Mouse (Mus musculus) embryonic facial prominence, embryonic 11.5 days (tissue): ENCODE measurements around the gene Dyrk3. TPM values are rescaled to one million over a fixed set of nuclear protein-coding genes. Genes with fewer than 3 reads are reported as not detected.

Experiments used
- ATAC-seq: fragments of 200-750 bp; cut with Nextera tagmentation; replicated peaks from 2 replicates; pipeline ENCODE4 v1.8.0; 2017; ENCODE audit warnings: low read depth; ENCODE audit not compliant: insufficient number of reproducible peaks, low FRiP score, low TSS enrichment
- DNase-seq: peaks from one replicate; pipeline ENCODE4 v3.0.0-alpha.2; 2015; ENCODE audit warnings: low spot score
- H3K27ac ChIP-seq: fragments of 300-500 bp; sonication (generic); replicated peaks from 2 replicates; pipeline ENCODE4 v1.5.1; 2014; ENCODE audit warnings: mild to moderate bottlenecking, low read depth, low read length, control low read depth
- H3K27me3 ChIP-seq: fragments of 300-500 bp; sonication (generic); 2 replicates; pipeline ENCODE4 v1.6.1; 2014; ENCODE audit warnings: mild to moderate bottlenecking, low read length, moderate library complexity, mixed read lengths; ENCODE audit not compliant: control insufficient read depth, insufficient read depth
- H3K36me3 ChIP-seq: fragments of 300-500 bp; sonication (generic); replicated peaks from 2 replicates; pipeline ENCODE4 v1.6.1; 2014; ENCODE audit warnings: low read depth, mild to moderate bottlenecking, low read length, moderate library complexity, mixed read lengths; ENCODE audit not compliant: control insufficient read depth, insufficient read depth
- H3K4me1 ChIP-seq: fragments of 300-500 bp; sonication (generic); 2 replicates; pipeline ENCODE4 v1.6.1; 2014; ENCODE audit warnings: low read length, mixed read lengths; ENCODE audit not compliant: control insufficient read depth, insufficient read depth
- H3K4me2 ChIP-seq: fragments of 300-500 bp; sonication (generic); 2 replicates; pipeline ENCODE4 v1.6.1; 2014; ENCODE audit warnings: low read depth, mild to moderate bottlenecking, control low read depth, low read length, moderate library complexity
- H3K4me3 ChIP-seq: fragments of 300-500 bp; sonication (generic); 2 replicates; pipeline ENCODE4 v1.5.1; 2014; ENCODE audit warnings: low read depth, low read length, control low read depth
- H3K9ac ChIP-seq: fragments of 300-500 bp; sonication (generic); replicated peaks from 2 replicates; pipeline ENCODE4 v1.6.1; 2014; ENCODE audit warnings: mild to moderate bottlenecking, control low read depth, low read length
- H3K9me3 ChIP-seq: fragments of 300-500 bp; sonication (generic); replicated peaks from 2 replicates; pipeline ENCODE4 v1.6.1; 2016; ENCODE audit warnings: mild to moderate bottlenecking, low read length, inconsistent platforms, mixed read lengths; ENCODE audit not compliant: control insufficient read depth
- WGBS: fragments of 180-500 bp; shearing (Covaris S2); extraction: QIAGEN DNeasy Blood & Tissue Kit; methylation state at CpG from one replicate; pipeline ENCODE4 v1.1.7; 2014; 5-methylcytosine and 5-hydroxymethylcytosine counted together
- polyA plus RNA-seq: library from polyadenylated mRNA; unstranded; fragments of >200 nt; fragmentation: Nextera tagmentation; extraction: Ambion mirVana; gene quantifications from 2 replicates; pipeline ENCODE4 v1.2.1, GENCODE M21; 2014

The Dyrk3 gene
- polyA plus RNA-seq, 1 experiment from 2014 or later, result 6.5 TPM

GRCm38 (mm10) chr1:131091481-131091880 is 46.7 kb downstream of the Dyrk3 start:
- no peak overlapping the region for H3K4me2 ChIP-seq
- 82% methylated on average over 3 of the region's 3 CpGs for WGBS
- no peaks in the 10 kb centered on the region for H3K27me3 ChIP-seq
- H3K9me3 ChIP-seq, result no peaks in the 10 kb centered on the region
- no peak overlapping the region for H3K9ac ChIP-seq
- no peak overlapping the region for H3K4me3 ChIP-seq
- no peaks in the 10 kb centered on the region for H3K36me3 ChIP-seq
- no peak overlapping the region for H3K27ac ChIP-seq
- H3K4me1 ChIP-seq, result peaks cover 2% of the 10 kb centered on the region; the same call in 1 of the 2 replicates
- ATAC-seq (no peak), DNase-seq (no peak)

- no peak for DNase-seq
- Histone ChIP-seq H3K36me3 (no peaks in the 10 kb centered on the region), H3K27me3 (no peaks in the 10 kb centered on the region), H3K9me3 (no peaks in the 10 kb centered on the region), H3K4me2 (no peak overlapping the region), H3K27ac (no peak overlapping the region), H3K4me1 (peaks cover under 1% of the 10 kb centered on the region; the same call in 1 of the 2 replicates), H3K9ac (no peak overlapping the region), H3K4me3 (no peak overlapping the region)
- ATAC-seq, result no peak
- WGBS, result 76% methylated on average over 4 of the region's 4 CpGs
Observed at GRCm38 (mm10) chr1:131090877-131091276, 47.3 kb downstream of the Dyrk3 start.

- Histone ChIP-seq H3K4me3 (no peak overlapping the region), H3K4me2 (no peak overlapping the region), H3K9ac (no peak overlapping the region), H3K4me1 (no peaks in the 10 kb centered on the region; the same call in 1 of the 2 replicates), H3K27ac (no peak overlapping the region), H3K27me3 (no peaks in the 10 kb centered on the region), H3K36me3 (no peaks in the 10 kb centered on the region), H3K9me3 (no peaks in the 10 kb centered on the region)
- WGBS, result 83% methylated on average over 5 of the region's 5 CpGs
- ATAC-seq (no peak), DNase-seq (no peak)
Observed at GRCm38 (mm10) chr1:131090261-131090660, 47.9 kb downstream of the Dyrk3 start.

- ATAC-seq (no peak), DNase-seq (no peak)
- Histone ChIP-seq H3K27ac (no peak overlapping the region), H3K27me3 (no peaks in the 10 kb centered on the region), H3K9me3 (no peaks in the 10 kb centered on the region), H3K4me2 (no peak overlapping the region), H3K4me3 (no peak overlapping the region), H3K4me1 (no peaks in the 10 kb centered on the region; the same call in 1 of the 2 replicates), H3K9ac (no peak overlapping the region), H3K36me3 (no peaks in the 10 kb centered on the region)
- WGBS, result 78% methylated on average over 2 of the region's 2 CpGs
Observed at GRCm38 (mm10) chr1:131089525-131090127, 48.5 kb downstream of the Dyrk3 start.

GRCm38 (mm10) chr1:131088547-131088946 is 49.6 kb downstream of the Dyrk3 start:
- WGBS, result 58% methylated on average over 11 of the region's 11 CpGs
- Histone ChIP-seq H3K4me1 (no peaks in the 10 kb centered on the region; the same call in 1 of the 2 replicates), H3K27ac (no peak overlapping the region), H3K9me3 (no peaks in the 10 kb centered on the region), H3K9ac (no peak overlapping the region), H3K36me3 (no peaks in the 10 kb centered on the region), H3K27me3 (no peaks in the 10 kb centered on the region), H3K4me2 (no peak overlapping the region), H3K4me3 (no peak overlapping the region)
- ATAC-seq (no peak), DNase-seq (no peak)

- 53% methylated on average over 7 of the region's 7 CpGs for WGBS
- Histone ChIP-seq H3K36me3 (no peaks in the 10 kb centered on the region), H3K27me3 (no peaks in the 10 kb centered on the region), H3K9me3 (no peaks in the 10 kb centered on the region), H3K27ac (no peak overlapping the region), H3K4me2 (no peak overlapping the region), H3K4me1 (no peaks in the 10 kb centered on the region; the same call in 1 of the 2 replicates), H3K4me3 (no peak overlapping the region), H3K9ac (no peak overlapping the region)
- DNase-seq (no peak), ATAC-seq (no peak)
Observed at GRCm38 (mm10) chr1:131086907-131087306, 51.2 kb downstream of the Dyrk3 start.

- Histone ChIP-seq H3K9ac (no peak overlapping the region), H3K36me3 (no peaks in the 10 kb centered on the region), H3K27ac (no peak overlapping the region), H3K27me3 (no peaks in the 10 kb centered on the region), H3K4me2 (no peak overlapping the region), H3K4me3 (no peak overlapping the region), H3K4me1 (peaks cover 4% of the 10 kb centered on the region; the same call in 1 of the 2 replicates), H3K9me3 (no peaks in the 10 kb centered on the region)
- 18% methylated on average over 4 of the region's 4 CpGs for WGBS
- ATAC-seq, result no peak
- no peak for DNase-seq
Observed at GRCm38 (mm10) chr1:131085957-131086739, 52.0 kb downstream of the Dyrk3 start.

- peaks cover 4% of the 10 kb centered on the region; the same call in 1 of the 2 replicates for H3K4me1 ChIP-seq
- no peak overlapping the region for H3K27ac ChIP-seq
- WGBS, result 72% methylated on average over 3 of the region's 3 CpGs
Observed at GRCm38 (mm10) chr1:131085272-131085671, 52.9 kb downstream of the Dyrk3 start.

More at GRCm38 (mm10) chr1:131085272-131085671, 52.9 kb downstream of the Dyrk3 start:
- H3K9ac ChIP-seq, result no peak overlapping the region
- no peaks in the 10 kb centered on the region for H3K9me3 ChIP-seq
- H3K27me3 ChIP-seq, result no peaks in the 10 kb centered on the region
- ATAC-seq (no peak), DNase-seq (no peak)
- no peaks in the 10 kb centered on the region for H3K36me3 ChIP-seq
- H3K4me2 ChIP-seq, result no peak overlapping the region
- no peak overlapping the region for H3K4me3 ChIP-seq
